Mouse (Mus musculus): Measurements from ENCODE around the gene Rbp3.

DNA sequence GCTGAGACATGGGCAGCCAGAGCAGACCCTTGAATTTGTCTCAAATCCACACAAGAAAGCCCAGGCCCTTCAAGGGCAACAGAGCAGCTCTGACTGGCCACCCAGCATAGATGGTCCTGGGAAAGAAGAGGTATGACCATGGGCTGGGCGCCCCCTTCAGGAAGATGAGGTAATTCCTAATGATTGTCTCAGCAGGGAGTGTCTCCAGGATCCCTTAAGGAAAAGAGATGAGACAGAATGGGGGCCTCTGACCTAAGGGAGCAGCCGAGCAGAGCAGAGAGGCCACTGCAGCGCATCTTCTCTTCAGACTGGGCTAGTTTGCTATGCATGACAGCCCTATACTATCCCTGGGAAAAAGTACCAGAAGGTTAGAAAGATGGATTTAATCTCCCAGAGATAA lies 40.1 kb upstream of the Rbp3 start:
- TF ChIP-seq UBTF (IDR thresholded peaks at IDR 0.05; ENCODE audit: low read depth, low read length) (no peak), CTCF (conservative IDR thresholded peaks at IDR 0.05 in 1 of 2, IDR thresholded peaks at IDR 0.05 in 1 of 2; ENCODE audit: low read depth in 2 of 2, low read length in 2 of 2) (peak; percentile 43 to 73), POLR2A (IDR thresholded peaks at IDR 0.05; ENCODE audit: low read depth, low read length) (no peak), ELF1 (IDR thresholded peaks at IDR 0.05; ENCODE audit: low read depth, low read length) (no peak), CHD1 (IDR thresholded peaks at IDR 0.05; ENCODE audit: low read depth, low read length) (no peak), USF1 (IDR thresholded peaks at IDR 0.05; ENCODE audit: low read depth, low read length) (no peak), BHLHE40 (IDR thresholded peaks at IDR 0.05; ENCODE audit: low read depth, low read length) (no peak), SMC3 (IDR thresholded peaks at IDR 0.05; ENCODE audit: low read depth, low read length) (peak; percentile 70)

Measured in CH12.LX (cell line).